Mouse (Mus musculus): ENCODE data around the gene Tctn3.

Gene Tctn3

GRCm38 (mm10) chr19:40555136-40555535, 56.9 kb downstream of the Tctn3 start:
- no peak for DNase-seq (ENCODE audit: low read depth, low spot score)

- no peak for DNase-seq (ENCODE audit: low read depth, low spot score)
Measured at GRCm38 (mm10) chr19:40554343-40554742, 57.7 kb downstream of the Tctn3 start.

GRCm38 (mm10) chr19:40553849-40554248, 58.2 kb downstream of the Tctn3 start:
- peak; percentile 32 for DNase-seq (ENCODE audit: low read depth, low spot score)

- no peak for DNase-seq (ENCODE audit: low read depth, low spot score)
Measured at GRCm38 (mm10) chr19:40553014-40553789, 58.8 kb downstream of the Tctn3 start.

- no peak for DNase-seq (ENCODE audit: low read depth, low spot score)
Measured at GRCm38 (mm10) chr19:40549516-40550135, 62.4 kb downstream of the Tctn3 start.

GRCm38 (mm10) chr19:40548796-40549515, 63.1 kb downstream of the Tctn3 start:
- DNase-seq (ENCODE audit: low read depth, low spot score), result no peak

GRCm38 (mm10) chr19:40548386-40548785, 63.6 kb downstream of the Tctn3 start:
- no peak for DNase-seq (ENCODE audit: low read depth, low spot score)
